Mouse (Mus musculus) kidney, adult 8-10 months (tissue): ENCODE data around the gene Zp3.

Experiments
- DNase-seq, 2 experiments: peaks; one replicate each; pipeline ENCODE4 v3.0.0; 2022

Zp3 gene

DNA sequence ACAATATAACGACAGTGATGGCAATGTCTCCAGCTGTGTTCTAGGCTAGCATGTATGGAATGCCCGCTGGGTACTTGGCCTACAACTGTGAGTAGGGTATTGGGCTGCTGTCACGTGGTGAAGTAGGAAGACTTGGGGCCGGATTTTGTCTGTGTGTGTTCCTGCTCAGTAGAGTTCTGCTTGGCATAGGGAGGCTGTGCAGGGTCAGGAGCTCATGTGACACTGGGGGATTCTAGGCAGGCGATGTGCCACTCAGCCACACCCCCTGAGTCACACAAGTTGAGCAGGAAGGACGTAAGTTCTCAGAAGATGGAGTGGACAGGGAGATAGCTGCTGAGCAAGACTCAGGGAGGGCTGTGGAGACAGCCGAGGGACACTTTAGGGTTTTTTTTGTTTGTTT, 27.8 kb downstream of the Zp3 start:
- no peak for DNase-seq

DNA sequence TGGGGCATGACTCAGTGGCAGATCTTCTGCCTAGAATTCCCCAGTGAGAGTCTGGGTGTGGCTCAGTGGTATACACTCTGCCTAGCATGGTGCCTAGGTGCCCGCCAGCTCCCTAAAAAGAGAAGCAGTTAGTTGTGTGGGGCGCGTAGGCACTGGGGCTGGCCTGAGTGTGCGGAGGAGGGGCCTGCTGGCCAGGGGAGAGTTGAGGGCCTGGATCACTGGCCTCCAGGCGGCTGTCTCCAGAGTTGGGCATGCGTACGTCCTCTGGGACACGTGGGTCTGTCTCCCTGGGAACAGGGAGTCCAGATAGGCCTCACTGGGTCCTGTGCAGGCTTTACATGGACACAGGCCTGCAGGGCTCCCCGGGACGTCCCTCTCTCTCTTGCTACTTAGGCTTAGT, 35.0 kb downstream of the Zp3 start:
- DNase-seq = peak; percentile 35 to 49

DNA sequence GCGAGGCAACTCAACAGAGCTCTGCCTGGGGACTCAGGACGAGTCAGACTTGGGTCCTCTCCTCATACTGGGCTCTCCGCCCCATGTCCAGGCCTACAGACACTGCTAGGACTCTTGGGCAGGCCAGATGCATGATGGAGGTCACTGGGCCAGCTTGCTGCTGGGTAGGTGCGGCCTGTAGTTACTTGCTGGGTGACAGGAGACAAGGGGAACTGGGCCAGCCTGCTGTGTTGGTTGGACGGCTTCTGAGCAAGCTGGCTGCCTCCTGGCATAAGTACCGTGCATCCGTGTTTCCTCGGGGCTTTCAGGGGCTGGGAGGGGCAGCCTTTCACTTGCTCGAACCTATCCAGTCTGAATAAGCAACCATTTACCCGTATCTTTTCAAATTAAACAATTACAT, 35.7 kb downstream of the Zp3 start:
- peak in 1 of 2 experiments; percentile 12 for DNase-seq

DNA sequence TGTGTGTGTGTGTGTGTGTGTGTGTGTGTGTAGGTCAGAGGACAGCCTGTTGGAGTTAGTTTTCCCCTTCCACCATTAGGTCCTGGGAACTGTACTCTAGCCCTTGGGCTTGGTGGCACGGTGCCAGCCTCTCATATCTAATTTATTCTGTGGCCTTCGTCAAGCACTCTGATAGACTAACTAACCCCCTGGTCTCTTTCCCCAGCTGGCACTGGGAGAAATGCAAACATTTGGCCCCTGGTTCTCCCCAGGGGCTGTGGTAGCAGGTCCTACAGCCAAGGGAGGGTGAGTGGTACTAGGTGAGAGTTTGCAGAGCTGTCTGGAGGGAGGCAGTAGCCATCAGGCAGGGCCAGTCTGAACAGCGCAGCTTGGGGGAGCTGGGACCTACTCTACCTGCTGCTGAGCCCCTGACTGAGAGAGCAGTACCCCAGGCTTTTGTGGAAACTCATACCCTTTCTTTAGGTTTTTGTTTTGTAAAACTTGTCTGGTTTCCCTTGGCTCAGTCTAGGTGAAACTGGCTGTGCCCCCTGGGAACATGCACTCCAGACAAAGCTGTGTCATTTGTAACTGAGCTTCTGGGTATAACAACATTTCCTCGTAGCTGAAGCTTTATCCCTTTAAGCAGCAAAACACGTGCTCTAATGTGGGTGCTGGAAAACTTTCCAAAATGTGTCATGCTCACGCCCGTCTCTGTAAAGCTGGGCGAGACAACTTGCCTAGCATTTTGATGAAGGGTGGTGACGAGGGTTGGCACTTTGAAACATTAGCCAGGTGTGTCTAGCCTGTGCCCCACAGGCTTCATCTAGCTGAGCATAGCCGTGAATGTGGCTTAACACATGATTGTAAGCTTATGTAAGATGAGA, 36.3 kb downstream of the Zp3 start:
- peak; percentile 54 to 60 for DNase-seq

DNA sequence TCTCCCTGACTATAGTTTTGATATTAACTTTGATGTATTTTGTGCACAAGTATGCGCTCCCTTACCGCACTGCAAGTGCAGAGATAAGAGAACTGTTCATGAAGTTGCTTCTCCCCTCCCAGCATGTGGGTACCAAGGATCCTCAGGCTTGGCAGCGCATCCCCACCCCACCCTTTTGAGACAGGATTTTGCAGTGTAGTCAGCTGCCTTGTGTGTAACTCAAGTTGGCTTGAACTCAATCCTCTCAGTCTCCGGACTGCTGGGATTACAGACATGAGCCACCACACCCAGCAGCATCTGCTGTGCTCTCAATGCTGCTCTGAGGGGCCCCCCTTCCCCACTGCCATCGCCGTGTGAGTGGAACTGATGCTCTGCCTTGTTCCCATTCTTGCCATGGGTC, 37.4 kb downstream of the Zp3 start:
- DNase-seq = no peak

DNA sequence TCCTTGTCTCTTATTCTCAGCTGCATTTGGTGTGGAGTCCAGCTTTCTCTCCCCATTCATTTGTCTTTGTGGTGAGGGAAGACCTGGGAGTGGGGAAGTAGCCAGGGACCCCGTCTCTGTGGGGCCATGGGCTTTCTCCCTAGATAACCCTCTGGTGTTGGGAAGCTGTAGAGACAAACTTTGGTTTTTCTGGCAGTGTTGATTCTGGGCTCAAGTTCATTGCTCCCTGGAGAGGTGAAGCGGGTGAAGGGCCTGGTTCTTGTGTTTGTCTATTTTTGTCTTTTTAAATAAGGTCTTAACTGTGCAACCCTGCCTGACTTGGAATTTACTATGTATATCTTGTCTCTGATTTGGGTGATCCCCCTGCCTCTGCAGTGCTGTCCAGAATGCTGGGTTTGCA, 38.8 kb downstream of the Zp3 start:
- DNase-seq = no peak

DNA sequence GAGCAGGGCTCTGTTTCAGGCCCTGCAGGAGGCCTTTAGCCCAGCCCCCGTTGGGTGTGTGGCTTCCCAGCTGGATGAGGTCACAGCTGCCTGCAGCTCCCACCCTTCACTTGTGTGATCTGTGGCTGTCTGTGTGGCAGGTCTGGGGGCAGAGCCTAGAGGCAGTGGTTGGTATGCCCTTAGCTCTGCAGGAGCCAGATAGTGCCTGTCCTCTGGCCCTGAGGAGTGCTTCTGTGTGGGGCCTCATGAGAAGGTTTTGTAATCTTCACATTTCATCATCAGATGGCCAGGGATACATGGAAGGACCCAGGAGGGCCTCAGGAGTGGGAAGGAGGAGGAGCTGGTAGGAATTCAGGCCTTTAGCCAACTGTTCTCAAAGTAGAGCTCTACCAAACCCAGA, 40.0 kb downstream of the Zp3 start:
- DNase-seq = no peak

DNA sequence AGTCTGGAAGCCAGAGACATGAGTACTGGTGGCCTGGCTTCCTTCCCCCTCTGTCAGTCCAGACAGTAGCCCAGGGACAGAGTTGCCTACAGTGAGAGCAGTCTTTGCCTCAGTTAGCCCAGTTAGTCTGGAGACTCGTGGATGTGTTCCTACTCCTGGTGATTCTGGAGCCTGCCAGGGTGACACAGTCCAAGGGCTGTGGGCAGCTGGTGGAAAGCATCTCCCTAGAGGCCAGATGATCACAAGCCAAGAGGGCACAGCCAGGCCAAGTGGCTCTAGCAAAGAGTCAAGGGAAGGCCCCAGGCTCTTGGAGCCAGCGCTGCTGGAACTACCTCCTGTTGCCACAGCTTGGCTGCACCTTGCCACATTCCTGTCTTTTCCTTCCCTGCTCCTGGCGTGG, 45.8 kb downstream of the Zp3 start:
- DNase-seq = no peak

DNA sequence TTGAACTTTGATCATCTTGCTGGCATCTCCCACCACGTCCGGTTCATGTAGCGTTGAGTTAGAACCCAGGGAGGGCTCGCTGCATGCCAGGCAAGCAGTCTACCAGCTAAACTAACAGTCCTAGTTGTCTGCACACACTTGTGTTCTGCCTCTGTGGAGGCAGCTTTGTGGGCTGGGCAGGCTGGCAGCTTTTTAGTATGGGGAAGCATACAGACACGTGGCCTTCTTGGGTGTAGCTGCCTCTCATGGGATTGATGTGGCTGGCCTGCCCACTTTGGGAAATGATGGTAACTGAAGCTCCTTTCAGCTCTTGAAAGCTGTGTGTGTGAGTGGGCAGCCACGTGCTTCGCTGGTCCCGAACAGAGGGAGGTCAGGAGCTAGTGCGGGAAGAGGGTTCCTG, 47.0 kb downstream of the Zp3 start:
- no peak for DNase-seq

DNA sequence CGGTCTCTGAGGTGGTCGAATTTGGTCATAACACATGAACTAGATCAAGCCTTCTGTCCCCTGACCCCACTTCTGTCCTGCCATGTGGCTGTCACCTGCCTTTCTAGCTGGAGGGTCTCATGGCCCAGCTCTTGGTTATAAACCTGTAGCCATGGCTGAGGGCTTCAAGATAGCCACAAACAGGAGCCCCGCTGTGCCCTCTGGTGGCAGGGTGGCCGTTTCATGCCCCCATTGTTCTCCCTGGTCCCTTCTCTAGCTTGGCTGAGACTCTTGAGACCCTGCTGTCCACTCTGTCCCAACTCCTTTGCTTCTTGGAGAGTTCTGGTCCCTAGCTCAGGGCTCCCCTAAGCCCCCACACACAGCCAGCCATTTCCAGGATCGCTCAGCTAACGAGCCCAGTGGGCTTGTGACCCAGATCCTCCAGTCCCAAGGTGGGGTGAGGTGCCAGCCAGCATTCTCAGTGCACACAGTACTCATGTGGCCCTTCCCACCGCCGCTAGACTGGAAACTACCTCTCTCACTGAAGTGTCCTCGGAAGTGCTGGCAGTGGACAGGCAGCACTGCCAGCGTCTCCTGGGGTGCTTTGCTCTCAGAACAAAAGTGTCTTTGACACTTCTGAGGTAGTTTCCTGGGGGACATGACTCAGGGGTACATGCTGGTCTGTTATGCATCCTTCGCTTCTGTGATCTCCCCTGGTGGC, 47.9 kb downstream of the Zp3 start:
- no peak for DNase-seq

DNA sequence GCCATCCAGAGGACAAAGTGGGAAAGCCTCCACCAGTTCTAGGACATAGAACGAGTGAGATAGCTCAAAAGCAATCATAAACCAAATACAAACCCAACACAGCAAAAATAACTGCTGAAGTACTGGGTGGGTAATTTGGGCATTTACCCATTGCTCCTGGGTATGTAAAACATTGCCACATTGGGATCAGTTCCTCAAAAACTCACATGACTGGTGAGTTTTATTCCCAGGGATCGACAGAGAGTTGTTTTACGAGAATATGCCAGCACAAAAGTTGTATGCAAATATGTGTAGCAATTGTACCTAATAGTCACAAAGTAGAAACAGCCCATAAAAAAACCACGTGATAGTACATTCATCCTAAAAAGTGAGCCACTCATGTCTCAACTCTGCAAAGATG, 55.0 kb downstream of the Zp3 start:
- DNase-seq = no peak

DNA sequence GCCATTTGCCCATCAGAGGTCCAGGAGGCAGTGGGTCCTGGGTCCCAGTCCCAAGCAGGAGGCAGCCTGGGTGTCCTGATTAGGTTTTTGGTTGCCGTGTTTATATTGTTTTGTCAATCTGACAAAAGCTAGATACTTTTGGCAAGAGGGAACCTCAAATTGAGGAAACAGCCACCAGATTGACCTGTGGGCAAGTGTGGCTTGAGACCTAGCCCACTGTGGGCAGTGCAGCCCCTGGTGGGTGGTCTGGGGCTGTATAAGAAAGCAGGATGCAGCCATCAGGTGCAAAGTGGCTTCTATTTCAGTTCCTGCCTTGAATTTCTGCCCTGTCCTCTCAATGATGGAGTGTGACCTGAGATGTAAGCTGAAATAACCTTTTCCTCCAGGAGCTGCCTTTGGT, 55.4 kb downstream of the Zp3 start:
- no peak for DNase-seq

DNA sequence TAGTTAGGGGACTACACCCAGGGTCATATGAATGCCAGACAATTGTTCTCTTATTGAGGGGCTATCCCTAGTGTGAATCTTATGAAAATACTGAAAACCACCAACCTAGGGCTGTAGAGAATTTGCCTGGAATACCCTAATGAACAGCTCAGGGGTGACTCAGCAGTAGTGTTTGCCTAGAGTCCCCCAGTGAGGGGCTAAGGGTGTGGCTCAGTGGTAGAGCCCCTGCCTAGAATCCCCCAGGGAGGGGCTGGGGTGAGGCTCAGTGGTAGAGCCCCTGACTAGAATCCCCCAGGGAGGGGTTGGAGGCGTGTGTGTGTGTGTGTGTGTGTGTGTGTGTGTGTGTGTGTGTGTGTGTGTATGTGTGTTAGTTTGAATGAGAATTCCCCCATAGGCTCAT, 56.8 kb downstream of the Zp3 start:
- no peak for DNase-seq
